Mouse (Mus musculus) forebrain, embryonic 16.5 days (tissue): ENCODE data around the gene Gm12695. TPM values are rescaled to one million over a fixed set of nuclear protein-coding genes. Genes with fewer than 3 reads are reported as not detected.

Source experiments
- polyA plus RNA-seq: library from polyadenylated mRNA; unstranded; fragments of >200 nt; fragmentation: Nextera tagmentation; extraction: Ambion mirVana; gene quantifications from 2 replicates; pipeline ENCODE4 v1.2.1, GENCODE M21; 2015

The Gm12695 gene
- polyA plus RNA-seq, 1 experiment from 2014 or later, result 0.10 TPM

Other genes starting within 250 kb of the Gm12695 start
- 4.6 and 4.8 TPM in 2 replicates for gene Cyp2j6, start 231.5 kb downstream of the Gm12695 start, polyA plus RNA-seq
- 3.4 and 4.1 TPM in 2 replicates for gene Cyp2j9, start 193.6 kb downstream of the Gm12695 start, polyA plus RNA-seq
- not detected in 2 replicates for gene Cyp2j5, start 121.0 kb downstream of the Gm12695 start, polyA plus RNA-seq